Mouse (Mus musculus) cerebellum, adult 8-10 months (tissue): Measurements from ENCODE around the gene Gng4.

ENCODE experiments used
- DNase-seq: peaks from one replicate; pipeline ENCODE4 v3.0.0; 2022

The Gng4 gene

GRCm38 (mm10) chr13:13820234-13821123, 36.6 kb downstream of the Gng4 start:
- no peak for DNase-seq

- DNase-seq, result no peak
Observed at GRCm38 (mm10) chr13:13824946-13825345, 41.1 kb downstream of the Gng4 start.

DNA sequence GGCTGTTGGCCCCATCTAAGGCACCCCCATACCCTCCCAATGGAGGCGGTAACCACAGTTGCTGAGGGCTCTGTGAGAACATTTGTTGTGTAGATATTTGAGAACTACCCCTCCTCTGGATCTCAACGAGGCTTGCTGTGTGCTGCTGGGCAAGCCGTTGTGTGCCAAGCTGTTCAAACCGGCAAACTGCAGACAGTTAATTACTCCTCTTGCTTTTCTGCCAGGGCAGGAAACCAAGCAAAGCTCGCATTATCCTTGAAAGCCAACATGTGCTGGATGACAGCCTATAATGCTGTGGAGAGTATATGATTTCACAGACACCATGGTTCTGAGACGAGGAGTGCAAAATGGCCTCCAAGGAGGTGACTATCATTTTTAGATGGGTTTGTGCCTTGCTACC, 42.7 kb downstream of the Gng4 start:
- DNase-seq, result no peak

DNA sequence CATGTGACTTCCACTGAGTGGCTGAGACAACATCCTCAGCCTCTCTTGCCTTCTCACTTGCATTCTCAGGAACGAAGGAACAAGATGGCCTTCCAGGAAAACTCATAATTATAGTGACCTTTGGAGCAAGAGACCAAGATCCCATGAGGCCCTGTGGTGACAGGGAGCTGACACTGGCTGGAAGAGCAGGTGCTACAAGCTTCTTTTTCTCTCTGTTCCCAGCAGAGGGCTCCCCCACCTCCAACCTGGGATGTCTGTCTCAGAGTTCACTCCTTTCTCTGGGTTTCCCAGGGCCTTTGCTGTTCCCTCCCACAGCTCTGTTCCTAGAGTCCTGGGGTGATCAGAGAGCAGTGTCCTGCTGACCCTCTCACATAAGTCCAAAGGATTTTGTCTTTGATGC, 44.3 kb downstream of the Gng4 start:
- DNase-seq, result no peak

GRCm38 (mm10) chr13:13830469-13831074, 46.7 kb downstream of the Gng4 start:
- no peak for DNase-seq

DNA sequence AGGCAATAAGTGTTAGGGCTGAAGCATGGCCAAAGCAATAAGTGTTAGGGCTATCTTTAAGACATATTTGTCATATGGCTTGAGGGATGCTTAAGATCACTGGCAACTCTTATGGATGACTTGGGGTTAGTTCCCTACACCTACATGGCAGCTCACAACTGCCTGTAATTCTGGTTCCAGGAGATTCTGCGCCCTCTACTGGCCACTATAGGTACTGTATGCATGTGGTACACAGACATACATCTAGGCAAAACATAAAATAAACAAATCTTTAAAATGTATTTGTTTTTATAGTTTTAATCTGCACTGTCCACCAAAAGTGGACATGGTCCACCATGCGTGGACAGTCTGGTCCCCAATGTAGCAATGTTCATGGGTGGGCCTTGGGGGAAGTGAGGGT, 51.3 kb downstream of the Gng4 start:
- no peak for DNase-seq

- no peak for DNase-seq
Observed at GRCm38 (mm10) chr13:13845021-13845420, 61.2 kb downstream of the Gng4 start.

DNA sequence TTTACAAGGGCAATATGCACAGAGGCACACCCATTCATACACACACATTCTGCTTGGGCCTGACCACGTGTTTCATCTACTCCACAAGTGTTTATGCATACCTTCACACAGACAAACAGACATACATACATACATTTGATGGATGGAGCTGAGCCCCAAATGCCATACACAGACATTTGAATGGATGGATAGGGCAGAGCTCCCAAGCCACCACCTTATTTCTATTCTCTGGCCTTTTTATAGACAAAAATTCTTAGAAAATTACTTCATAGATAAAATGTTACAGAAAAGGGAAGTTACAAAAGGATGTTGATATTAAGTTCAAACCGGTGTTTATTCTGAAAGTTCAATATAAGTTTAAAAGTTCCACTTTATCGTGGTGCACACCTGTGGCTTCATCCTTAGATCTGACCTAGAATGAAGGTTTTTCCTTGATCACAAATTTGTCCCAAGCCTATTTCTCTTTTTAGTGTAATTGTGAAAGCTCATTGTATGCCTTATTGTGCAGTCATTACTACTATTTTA, 63.3 kb downstream of the Gng4 start:
- DNase-seq, result no peak

DNA sequence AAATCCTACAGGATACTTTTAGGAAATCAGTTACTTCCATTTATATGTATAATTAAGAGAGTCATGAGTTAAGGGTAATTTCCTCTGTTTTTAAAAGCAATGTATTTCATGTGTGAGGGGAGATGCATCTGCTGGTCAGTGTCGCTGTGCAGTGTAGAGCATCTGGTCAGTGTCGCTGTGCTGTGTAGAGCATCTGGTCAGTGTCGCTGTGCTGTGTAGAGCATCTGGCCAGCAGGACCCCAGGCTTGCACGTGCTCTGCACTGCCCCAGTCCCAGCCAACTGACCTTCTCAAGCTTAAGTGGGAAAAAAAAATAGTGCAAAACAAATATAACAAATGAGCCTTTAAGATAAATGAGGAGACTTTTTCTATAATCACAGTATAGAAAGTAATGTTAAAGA, 73.3 kb downstream of the Gng4 start:
- no peak for DNase-seq

DNA sequence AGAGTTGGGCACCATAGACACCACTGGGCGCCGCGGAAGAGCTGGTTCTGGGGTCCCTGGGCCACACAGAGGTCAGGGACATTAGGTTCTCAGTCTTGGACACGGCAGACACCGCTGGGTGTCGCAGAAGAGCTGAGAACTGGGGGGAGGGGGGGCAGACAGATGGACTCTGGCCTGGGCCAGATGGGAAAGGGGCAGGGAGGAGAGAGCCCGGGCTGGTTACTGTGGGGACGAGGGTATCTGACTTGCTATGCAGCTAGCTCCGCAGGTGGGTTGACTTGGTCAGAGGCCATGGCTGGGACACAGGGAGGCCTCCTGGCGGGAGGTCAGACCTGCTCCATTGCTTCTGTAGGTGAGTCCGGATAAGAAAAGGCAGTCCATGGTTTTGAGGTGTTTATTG, 78.5 kb downstream of the Gng4 start:
- DNase-seq, result no peak

DNA sequence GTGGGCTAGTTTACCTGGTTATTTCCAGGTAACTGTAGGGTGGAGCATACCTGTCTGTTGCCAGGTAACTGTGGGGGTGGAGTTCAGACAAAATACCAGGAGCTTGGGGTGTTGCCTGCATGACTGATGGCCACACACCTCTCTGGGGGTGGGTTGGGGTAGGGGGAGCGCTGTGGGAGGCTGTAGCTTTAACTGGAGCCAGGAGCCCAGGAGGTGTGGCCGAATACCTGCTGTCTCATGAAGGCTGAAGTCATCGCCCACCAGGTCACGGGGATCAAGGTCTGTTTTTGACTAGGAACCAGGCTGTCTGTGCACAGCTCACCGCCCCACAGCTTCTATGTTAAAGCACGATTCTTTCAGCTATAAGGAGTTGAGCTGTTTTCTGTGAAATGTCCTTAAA, 79.1 kb downstream of the Gng4 start:
- no peak for DNase-seq

DNA sequence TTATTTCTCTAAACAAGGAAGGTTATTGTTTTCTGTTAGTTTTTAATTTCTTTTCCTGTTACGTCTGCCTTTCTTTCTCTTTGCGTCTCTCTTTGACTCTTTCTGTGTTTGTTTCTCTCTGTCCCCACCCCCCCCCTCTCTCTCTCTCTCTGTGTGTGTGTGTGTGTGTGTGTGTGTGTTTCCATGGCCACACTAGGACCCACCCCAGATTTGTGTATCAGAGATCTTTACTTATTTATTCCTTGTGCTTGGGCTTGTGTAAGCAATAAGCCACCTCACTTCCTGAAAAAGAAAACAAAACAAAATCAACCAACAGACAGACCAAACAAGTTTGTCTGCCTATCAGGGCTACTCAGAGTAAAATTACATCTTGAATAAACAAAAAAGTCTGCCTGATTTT, 82.5 kb downstream of the Gng4 start:
- no peak for DNase-seq

DNA sequence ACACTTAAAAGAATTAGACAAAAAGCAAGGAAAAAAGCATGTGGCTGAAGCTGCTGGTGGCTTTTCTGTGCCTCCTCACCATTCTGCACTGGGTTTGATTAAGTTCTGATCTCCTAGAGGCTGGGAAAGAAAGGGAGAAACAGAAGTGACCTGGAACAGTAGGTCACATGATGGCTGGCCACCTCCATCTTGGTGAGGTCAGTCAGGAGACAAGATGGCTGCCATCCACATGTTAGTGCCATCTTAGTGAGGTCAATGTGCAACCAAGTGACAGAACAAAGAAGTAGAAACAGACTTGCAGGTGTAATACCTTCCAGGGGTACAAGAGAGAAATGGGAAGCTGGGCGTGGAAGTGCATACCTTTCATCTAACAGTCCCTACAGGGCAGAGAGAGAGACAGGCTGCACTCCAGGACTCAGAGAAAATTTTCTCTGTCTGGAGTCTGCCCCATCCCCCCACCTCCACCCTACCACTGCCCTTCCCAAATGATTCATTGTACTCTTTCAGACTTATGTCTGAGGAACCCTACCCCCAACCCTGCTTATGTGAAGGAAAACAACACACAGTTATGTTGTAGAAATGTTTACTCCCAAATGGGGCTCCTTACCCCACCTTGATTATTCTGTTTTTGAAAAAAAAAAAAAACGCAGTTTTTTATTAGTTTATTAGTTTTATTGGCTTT, 83.4 kb downstream of the Gng4 start:
- no peak for DNase-seq

GRCm38 (mm10) chr13:13867922-13868321, 84.1 kb downstream of the Gng4 start:
- DNase-seq, result no peak
